14 mouse cellular contexts compared by ENCODE assay signal in genomic region chr11:94414042-94414441, GRCm38 (mm10). TPM values are rescaled to one million over a fixed set of nuclear protein-coding genes. Genes with fewer than 3 reads are reported as not detected.
A peak's percentile ranks its signal among the peaks of the same experiment; 100 is the strongest.
DNase-seq lines count a peak whose midpoint lies in the region; ATAC-seq lines count a peak whose summit lies in the region.
"Had no signal": no experiment of that assay in that cellular context is flagged by ENCODE, and none has a peak within 500 bp of the region (broad histone marks: within the 10 kb centered on the region; RNA-seq: fewer than 3 reads in every experiment).

No protein-coding gene starts in this region.

- H3K9me3 ChIP-seq in embryonic facial prominence, embryonic 12.5 days = no peaks in the 10 kb centered on the region
- no peaks in the 10 kb centered on the region for H3K9me3 ChIP-seq in embryonic facial prominence, embryonic 10.5 days
- no peaks in the 10 kb centered on the region for H3K9me3 ChIP-seq in lung, embryonic 16.5 days (ENCODE audit: control insufficient read depth, low read length)
- no peaks in the 10 kb centered on the region for H3K9me3 ChIP-seq in midbrain, embryonic 10.5 days (replicated peaks)
- no peaks in the 10 kb centered on the region for H3K9me3 ChIP-seq in stomach, embryonic 14.5 days (ENCODE audit: control insufficient read depth, low read depth, low read length)
- H3K9me3 ChIP-seq in kidney, embryonic 14.5 days (ENCODE audit: control insufficient read depth, low read length) = no peaks in the 10 kb centered on the region
- no peaks in the 10 kb centered on the region for H3K9me3 ChIP-seq in kidney, embryonic 16.5 days (ENCODE audit: low read length)
- H3K9me3 ChIP-seq: limb, embryonic 10.5 days had no signal

- no peaks in the 10 kb centered on the region for H3K27me3 ChIP-seq in embryonic facial prominence, embryonic 12.5 days
- H3K27me3 ChIP-seq in embryonic facial prominence, embryonic 10.5 days (replicated peaks; ENCODE audit: low read depth, poor library complexity, severe bottlenecking) = peaks cover 61% of the 10 kb centered on the region
- no peaks in the 10 kb centered on the region for H3K27me3 ChIP-seq in lung, embryonic 16.5 days (ENCODE audit: control insufficient read depth, insufficient read depth, low read depth, low read length)
- H3K27me3 ChIP-seq in midbrain, embryonic 10.5 days (ENCODE audit: low read depth, poor library complexity, severe bottlenecking) = peaks cover 46% of the 10 kb centered on the region
- H3K27me3 ChIP-seq in stomach, embryonic 14.5 days (ENCODE audit: control insufficient read depth, insufficient read depth, low read length) = no peaks in the 10 kb centered on the region
- H3K27me3 ChIP-seq in kidney, embryonic 14.5 days (ENCODE audit: control insufficient read depth, insufficient read depth, low read length) = peaks cover 3% of the 10 kb centered on the region; the same call in 1 of the 2 replicates
- peaks cover 3% of the 10 kb centered on the region for H3K27me3 ChIP-seq in kidney, embryonic 16.5 days (ENCODE audit: insufficient read depth, low read length)

- H3K4me3 ChIP-seq in embryonic facial prominence, embryonic 12.5 days = no peak overlapping the region
- H3K4me3 ChIP-seq in embryonic facial prominence, embryonic 10.5 days = no peak overlapping the region
- no peak overlapping the region for H3K4me3 ChIP-seq in lung, embryonic 16.5 days (ENCODE audit: low read length)
- no peak overlapping the region for H3K4me3 ChIP-seq in midbrain, embryonic 10.5 days
- no peak overlapping the region for H3K4me3 ChIP-seq in stomach, embryonic 14.5 days (ENCODE audit: low read depth, low read length)
- H3K4me3 ChIP-seq in kidney, embryonic 14.5 days (ENCODE audit: low read length) = no peak overlapping the region
- no peak overlapping the region for H3K4me3 ChIP-seq in kidney, embryonic 16.5 days (ENCODE audit: low read length)
- H3K4me3 ChIP-seq: gastrocnemius, adult 2 months; limb, embryonic 10.5 days had no signal

- 0 out of 2 replicates have a peak overlapping the region, but pooled peaks have one; percentile 50 for H3K27ac ChIP-seq in embryonic facial prominence, embryonic 12.5 days
- H3K27ac ChIP-seq in embryonic facial prominence, embryonic 10.5 days (replicated peaks) = no peak overlapping the region
- no peak overlapping the region for H3K27ac ChIP-seq in lung, embryonic 16.5 days (ENCODE audit: low read length)
- peak overlapping the region; percentile 72 for H3K27ac ChIP-seq in midbrain, embryonic 10.5 days (replicated peaks)
- no peak overlapping the region for H3K27ac ChIP-seq in stomach, embryonic 14.5 days (ENCODE audit: low read length)
- no peak overlapping the region for H3K27ac ChIP-seq in kidney, embryonic 14.5 days (ENCODE audit: low read depth, low read length)
- H3K27ac ChIP-seq in kidney, embryonic 16.5 days (ENCODE audit: low read length) = no peak overlapping the region
- H3K27ac ChIP-seq: gastrocnemius, adult 2 months; limb, embryonic 10.5 days had no signal

- peaks cover 28% of the 10 kb centered on the region for H3K4me1 ChIP-seq in embryonic facial prominence, embryonic 12.5 days
- H3K4me1 ChIP-seq in embryonic facial prominence, embryonic 10.5 days = peaks cover 50% of the 10 kb centered on the region
- H3K4me1 ChIP-seq in lung, embryonic 16.5 days (replicated peaks; ENCODE audit: control insufficient read depth, insufficient read depth, low read length) = peaks cover 19% of the 10 kb centered on the region
- H3K4me1 ChIP-seq in midbrain, embryonic 10.5 days = peaks cover 57% of the 10 kb centered on the region
- H3K4me1 ChIP-seq in stomach, embryonic 14.5 days (ENCODE audit: control insufficient read depth, insufficient read depth, low read length) = peaks cover 15% of the 10 kb centered on the region; the same call in 1 of the 2 replicates
- peaks cover 15% of the 10 kb centered on the region for H3K4me1 ChIP-seq in kidney, embryonic 14.5 days (ENCODE audit: control insufficient read depth, insufficient read depth, low read length)
- peaks cover 30% of the 10 kb centered on the region for H3K4me1 ChIP-seq in kidney, embryonic 16.5 days (ENCODE audit: insufficient read depth, low read length)

- H3K36me3 ChIP-seq in embryonic facial prominence, embryonic 12.5 days = peaks cover 92% of the 10 kb centered on the region
- H3K36me3 ChIP-seq in embryonic facial prominence, embryonic 10.5 days (replicated peaks) = peaks cover 81% of the 10 kb centered on the region
- H3K36me3 ChIP-seq in lung, embryonic 16.5 days (ENCODE audit: control insufficient read depth, insufficient read depth, low read length) = no peaks in the 10 kb centered on the region
- H3K36me3 ChIP-seq in midbrain, embryonic 10.5 days = peaks cover 81% of the 10 kb centered on the region
- H3K36me3 ChIP-seq in stomach, embryonic 14.5 days (ENCODE audit: control insufficient read depth, insufficient read depth, low read length) = peaks cover 11% of the 10 kb centered on the region; the same call in 1 of the 2 replicates
- H3K36me3 ChIP-seq in kidney, embryonic 14.5 days (ENCODE audit: control insufficient read depth, insufficient read depth, low read length) = peaks cover 16% of the 10 kb centered on the region; the same call in 1 of the 2 replicates
- peaks cover 4% of the 10 kb centered on the region for H3K36me3 ChIP-seq in kidney, embryonic 16.5 days (ENCODE audit: insufficient read depth, low read length)

- no peak overlapping the region for H3K9ac ChIP-seq in embryonic facial prominence, embryonic 12.5 days
- H3K9ac ChIP-seq in lung, embryonic 16.5 days (ENCODE audit: low read length) = no peak overlapping the region
- no peak overlapping the region for H3K9ac ChIP-seq in stomach, embryonic 14.5 days (replicated peaks; ENCODE audit: low read depth, low read length)
- no peak overlapping the region for H3K9ac ChIP-seq in kidney, embryonic 14.5 days (ENCODE audit: low read depth, low read length)
- no peak overlapping the region for H3K9ac ChIP-seq in kidney, embryonic 16.5 days (replicated peaks; ENCODE audit: low read length)

- WGBS in embryonic facial prominence, embryonic 12.5 days = 63% methylated on average over 4 of the region's 4 CpGs
- 74% methylated on average over 4 of the region's 4 CpGs for WGBS in embryonic facial prominence, embryonic 10.5 days
- 36% methylated on average over 4 of the region's 4 CpGs for WGBS in lung, embryonic 16.5 days
- WGBS in midbrain, embryonic 10.5 days = 69% methylated on average over 4 of the region's 4 CpGs
- WGBS in stomach, embryonic 14.5 days = 58% methylated on average over 4 of the region's 4 CpGs
- WGBS in kidney, embryonic 14.5 days = 68% methylated on average over 4 of the region's 4 CpGs
- WGBS in kidney, embryonic 16.5 days = 76% methylated on average over 4 of the region's 4 CpGs

- ATAC-seq in embryonic facial prominence, embryonic 12.5 days (ENCODE audit: insufficient number of reproducible peaks, insufficient read depth, low FRiP score, low TSS enrichment) = no peak
- peak; percentile 45 for ATAC-seq in lung, embryonic 16.5 days (ENCODE audit: low read depth)
- peak; percentile 47 for ATAC-seq in stomach, embryonic 14.5 days (ENCODE audit: insufficient number of reproducible peaks, insufficient read depth, low FRiP score, low read depth)
- no peak for ATAC-seq in kidney, embryonic 14.5 days (ENCODE audit: low FRiP score, low TSS enrichment)
- no peak for ATAC-seq in kidney, embryonic 16.5 days (ENCODE audit: low FRiP score, low TSS enrichment)

- H3K4me2 ChIP-seq in embryonic facial prominence, embryonic 12.5 days (replicated peaks) = no peak overlapping the region
- H3K4me2 ChIP-seq in lung, embryonic 16.5 days (ENCODE audit: low read depth, low read length) = no peak overlapping the region
- H3K4me2 ChIP-seq in stomach, embryonic 14.5 days (replicated peaks; ENCODE audit: low read depth, low read length) = no peak overlapping the region
- H3K4me2 ChIP-seq in kidney, embryonic 14.5 days (replicated peaks; ENCODE audit: low read depth, low read length) = no peak overlapping the region
- no peak overlapping the region for H3K4me2 ChIP-seq in kidney, embryonic 16.5 days (replicated peaks; ENCODE audit: low read depth, low read length)

- DNase-seq in embryonic facial prominence, embryonic 10.5 days (ENCODE audit: low spot score) = no peak
- no peak for DNase-seq in lung, postnatal 10 days
- DNase-seq in midbrain, embryonic 10.5 days (ENCODE audit: low spot score) = no peak
- DNase-seq: adrenal gland, postnatal 36 days; gastrocnemius, adult 2 months; kidney, adult 11 months; lung, adult 18-20 months; spleen, adult 18-20 months had no signal

RNA-seq across cellular contexts. Expression of gene Abcc3, which starts 21.2 kb away (rescaled TPM):
- 0.69 and 0.78 TPM in 2 replicates for polyA plus RNA-seq in embryonic facial prominence, embryonic 12.5 days (2016; fragmentation: Nextera tagmentation; extraction: Ambion mirVana)
- 0.23 and 0.24 TPM in 2 replicates for polyA plus RNA-seq in embryonic facial prominence, embryonic 10.5 days (2016; fragmentation: Nextera tagmentation; extraction: Ambion mirVana)
- 4.0 and 5.0 TPM in 2 replicates for polyA plus RNA-seq in lung, embryonic 16.5 days (2015; fragmentation: Nextera tagmentation; extraction: Ambion mirVana)
- polyA plus RNA-seq in midbrain, embryonic 10.5 days (2016; fragmentation: Nextera tagmentation; extraction: Ambion mirVana) = 0.37 and 0.42 TPM in 2 replicates
- 4.5 and 5.8 TPM in 2 replicates for polyA plus RNA-seq in stomach, embryonic 14.5 days (2014; fragmentation: Nextera tagmentation; extraction: Ambion mirVana)
- polyA plus RNA-seq in kidney, embryonic 14.5 days (2014; fragmentation: Nextera tagmentation; extraction: Ambion mirVana) = 1.1 and 3.9 TPM in 2 replicates
- polyA plus RNA-seq in kidney, embryonic 16.5 days (2015; fragmentation: Nextera tagmentation; extraction: Ambion mirVana) = 5.0 and 7.0 TPM in 2 replicates

RNA-seq across cellular contexts. Expression of gene Cacna1g, which starts 60.0 kb away (rescaled TPM):
- polyA plus RNA-seq in embryonic facial prominence, embryonic 12.5 days (2016; fragmentation: Nextera tagmentation; extraction: Ambion mirVana) = 31.6 and 37.2 TPM in 2 replicates
- 6.5 and 13.5 TPM in 2 replicates for polyA plus RNA-seq in embryonic facial prominence, embryonic 10.5 days (2016; fragmentation: Nextera tagmentation; extraction: Ambion mirVana)
- 6.6 and 7.0 TPM in 2 replicates for polyA plus RNA-seq in lung, embryonic 16.5 days (2015; fragmentation: Nextera tagmentation; extraction: Ambion mirVana)
- 8.1 and 9.1 TPM in 2 replicates for polyA plus RNA-seq in midbrain, embryonic 10.5 days (2016; fragmentation: Nextera tagmentation; extraction: Ambion mirVana)
- polyA plus RNA-seq in stomach, embryonic 14.5 days (2014; fragmentation: Nextera tagmentation; extraction: Ambion mirVana) = 13.5 and 17.6 TPM in 2 replicates
- 8.7 and 14.1 TPM in 2 replicates for polyA plus RNA-seq in kidney, embryonic 14.5 days (2014; fragmentation: Nextera tagmentation; extraction: Ambion mirVana)
- 10.2 and 10.3 TPM in 2 replicates for polyA plus RNA-seq in kidney, embryonic 16.5 days (2015; fragmentation: Nextera tagmentation; extraction: Ambion mirVana)

Comparison
In these comparisons a context has a peak if more than half of its experiments do, and no peak if none do; other contexts are left out.
1. H3K27ac ChIP-seq: peak in embryonic facial prominence, embryonic 12.5 days (single experiment) and midbrain, embryonic 10.5 days (single experiment); none in embryonic facial prominence, embryonic 10.5 days (single experiment), lung, embryonic 16.5 days (single experiment), stomach, embryonic 14.5 days (single experiment), kidney, embryonic 14.5 days (single experiment) and kidney, embryonic 16.5 days (single experiment).
2. ATAC-seq: peak in lung, embryonic 16.5 days (single experiment) and stomach, embryonic 14.5 days (single experiment); none in embryonic facial prominence, embryonic 12.5 days (single experiment), kidney, embryonic 14.5 days (single experiment) and kidney, embryonic 16.5 days (single experiment).